17 mouse cellular contexts compared by ENCODE assay signal in genomic region chr3:25657074-25657473, GRCm38 (mm10).
A peak's percentile ranks its signal among the peaks of the same experiment; 100 is the strongest.
DNase-seq lines count a peak whose midpoint lies in the region; ATAC-seq lines count a peak whose summit lies in the region.
"Had no signal": no experiment of that assay in that cellular context is flagged by ENCODE, and none has a peak within 500 bp of the region (broad histone marks: within the 10 kb centered on the region; RNA-seq: fewer than 3 reads in every experiment).

No protein-coding gene starts in this region.

- no peak for DNase-seq in hindbrain, embryonic 11.5 days (ENCODE audit: low spot score)
- DNase-seq in cerebellum, adult 9-11 months, result peak; percentile 86
- DNase-seq in layer of hippocampus, adult 8-10 months (ENCODE audit: low spot score in 2 of 2), result peak; percentile 48 to 65
- no peak for DNase-seq in spleen, postnatal 36 days (ENCODE audit: low spot score in 2 of 2)
- no peak for DNase-seq in natural killer cell, adult 2 months (ENCODE audit: low spot score in 2 of 2)
- DNase-seq in kidney, postnatal 14 days, result no peak
- DNase-seq: adrenal gland, postnatal 36 days; right cerebral cortex, postnatal 14 days; thymus, adult 18-20 months had no signal

- no peak overlapping the region for H3K4me3 ChIP-seq in hindbrain, embryonic 13.5 days
- no peak overlapping the region for H3K4me3 ChIP-seq in hindbrain, embryonic 11.5 days (ENCODE audit: low read depth, low read length)
- H3K4me3 ChIP-seq: embryonic facial prominence, embryonic 13.5 days; heart, embryonic 15.5 days; megakaryocyte, embryonic 14.5 days had no signal

- 87% methylated on average over 11 of the region's 11 CpGs for WGBS in hindbrain, embryonic 13.5 days
- 91% methylated on average over 11 of the region's 11 CpGs for WGBS in hindbrain, embryonic 11.5 days

- no peak overlapping the region for H3K9ac ChIP-seq in hindbrain, embryonic 13.5 days
- no peak overlapping the region for H3K9ac ChIP-seq in hindbrain, embryonic 11.5 days (ENCODE audit: low read depth, low read length)
- H3K9ac ChIP-seq: embryonic facial prominence, embryonic 13.5 days; heart, embryonic 15.5 days had no signal

- no peaks in the 10 kb centered on the region for H3K27me3 ChIP-seq in hindbrain, embryonic 13.5 days
- H3K27me3 ChIP-seq in hindbrain, embryonic 11.5 days (ENCODE audit: control insufficient read depth, insufficient read depth, low read length), result no peaks in the 10 kb centered on the region
- H3K27me3 ChIP-seq: embryonic facial prominence, embryonic 13.5 days; heart, embryonic 15.5 days; megakaryocyte, embryonic 14.5 days had no signal

- H3K36me3 ChIP-seq in hindbrain, embryonic 13.5 days, result no peaks in the 10 kb centered on the region
- no peaks in the 10 kb centered on the region for H3K36me3 ChIP-seq in hindbrain, embryonic 11.5 days (ENCODE audit: control insufficient read depth, insufficient read depth, low read length)
- H3K36me3 ChIP-seq: embryonic facial prominence, embryonic 13.5 days; G1E; heart, embryonic 15.5 days had no signal

- H3K27ac ChIP-seq in hindbrain, embryonic 13.5 days, result no peak overlapping the region
- no peak overlapping the region for H3K27ac ChIP-seq in hindbrain, embryonic 11.5 days (ENCODE audit: low read depth, low read length)
- H3K27ac ChIP-seq: embryonic facial prominence, embryonic 13.5 days; heart, embryonic 15.5 days had no signal

- ATAC-seq in hindbrain, embryonic 13.5 days (ENCODE audit: low FRiP score), result peak; percentile 46; the same call in 1 of the 2 replicates
- no peak for ATAC-seq in hindbrain, embryonic 11.5 days (ENCODE audit: low FRiP score)
- ATAC-seq in cerebellum, adult (ENCODE audit: insufficient number of reproducible peaks, low FRiP score, low TSS enrichment), result peak; percentile 95
- ATAC-seq: inflammation-experienced regulatory T-cells, adult 6 months had no signal

- no peaks in the 10 kb centered on the region for H3K9me3 ChIP-seq in hindbrain, embryonic 13.5 days
- H3K9me3 ChIP-seq in hindbrain, embryonic 11.5 days (ENCODE audit: control insufficient read depth, low read length), result no peaks in the 10 kb centered on the region
- H3K9me3 ChIP-seq: embryonic facial prominence, embryonic 13.5 days; G1E; heart, embryonic 15.5 days had no signal

- H3K4me1 ChIP-seq in hindbrain, embryonic 13.5 days (replicated peaks), result no peaks in the 10 kb centered on the region
- no peaks in the 10 kb centered on the region for H3K4me1 ChIP-seq in hindbrain, embryonic 11.5 days (replicated peaks; ENCODE audit: control insufficient read depth, insufficient read depth, low read length)
- H3K4me1 ChIP-seq: embryonic facial prominence, embryonic 13.5 days; heart, embryonic 15.5 days; megakaryocyte, embryonic 14.5 days had no signal

- H3K4me2 ChIP-seq in hindbrain, embryonic 13.5 days, result no peak overlapping the region
- no peak overlapping the region for H3K4me2 ChIP-seq in hindbrain, embryonic 11.5 days (replicated peaks; ENCODE audit: low read depth, low read length)
- H3K4me2 ChIP-seq: embryonic facial prominence, embryonic 13.5 days; heart, embryonic 15.5 days; liver, embryonic 11.5 days had no signal

Comparison
In these comparisons a context has a peak if more than half of its experiments do, and no peak if none do; other contexts are left out.
1. DNase-seq: peak in cerebellum, adult 9-11 months (single experiment) and layer of hippocampus, adult 8-10 months (2 of 2); none in hindbrain, embryonic 11.5 days (single experiment), spleen, postnatal 36 days (0 of 2), natural killer cell, adult 2 months (0 of 2) and kidney, postnatal 14 days (single experiment).